Mouse (Mus musculus) forebrain, embryonic 13.5 days (tissue): ENCODE measurements at regions not wholly inside any gene's neighbourhood (a gene's known extent, or its start where the extent isn't known, plus 50 kb on each side); places are given as distances from the start of the nearest gene placed in this dataset.

Experiments
- ATAC-seq: fragments of 200-750 bp; cut with Nextera tagmentation; 2 replicates; pipeline ENCODE4 v1.8.0; 2017
- H3K27ac ChIP-seq: fragments of 300-500 bp; sonication (generic); 2 replicates; pipeline ENCODE4 v1.5.1; 2015; ENCODE audit warnings: inconsistent platforms, mild to moderate bottlenecking, moderate library complexity
- H3K27me3 ChIP-seq: fragments of 300-500 bp; sonication (generic); 2 replicates; pipeline ENCODE4 v1.6.1; 2015; ENCODE audit warnings: mild to moderate bottlenecking, inconsistent platforms
- H3K36me3 ChIP-seq: fragments of 300-500 bp; sonication (generic); 2 replicates; pipeline ENCODE4 v1.6.1; 2015; ENCODE audit warnings: mild to moderate bottlenecking, inconsistent platforms; ENCODE audit not compliant: poor library complexity, severe bottlenecking
- H3K4me1 ChIP-seq: fragments of 300-500 bp; sonication (generic); 2 replicates; pipeline ENCODE4 v1.6.1; 2015; ENCODE audit warnings: inconsistent platforms
- H3K4me2 ChIP-seq: fragments of 300-500 bp; sonication (generic); 2 replicates; pipeline ENCODE4 v1.6.1; 2015; ENCODE audit warnings: inconsistent platforms, mild to moderate bottlenecking, moderate library complexity
- H3K4me3 ChIP-seq: fragments of 300-500 bp; sonication (generic); 2 replicates; pipeline ENCODE4 v1.5.1; 2015; ENCODE audit warnings: mild to moderate bottlenecking, inconsistent platforms
- H3K9ac ChIP-seq: fragments of 300-500 bp; sonication (generic); 2 replicates; pipeline ENCODE4 v1.6.1; 2015; ENCODE audit warnings: mild to moderate bottlenecking, inconsistent platforms
- H3K9me3 ChIP-seq: fragments of 300-500 bp; sonication (generic); replicated peaks from 2 replicates; pipeline ENCODE4 v1.6.1; 2016; ENCODE audit warnings: inconsistent platforms
- WGBS: fragments of 180-500 bp; shearing (Covaris S2); methylation state at CpG from one replicate; pipeline ENCODE4 v1.1.7; 2015; 5-methylcytosine and 5-hydroxymethylcytosine counted together

DNA sequence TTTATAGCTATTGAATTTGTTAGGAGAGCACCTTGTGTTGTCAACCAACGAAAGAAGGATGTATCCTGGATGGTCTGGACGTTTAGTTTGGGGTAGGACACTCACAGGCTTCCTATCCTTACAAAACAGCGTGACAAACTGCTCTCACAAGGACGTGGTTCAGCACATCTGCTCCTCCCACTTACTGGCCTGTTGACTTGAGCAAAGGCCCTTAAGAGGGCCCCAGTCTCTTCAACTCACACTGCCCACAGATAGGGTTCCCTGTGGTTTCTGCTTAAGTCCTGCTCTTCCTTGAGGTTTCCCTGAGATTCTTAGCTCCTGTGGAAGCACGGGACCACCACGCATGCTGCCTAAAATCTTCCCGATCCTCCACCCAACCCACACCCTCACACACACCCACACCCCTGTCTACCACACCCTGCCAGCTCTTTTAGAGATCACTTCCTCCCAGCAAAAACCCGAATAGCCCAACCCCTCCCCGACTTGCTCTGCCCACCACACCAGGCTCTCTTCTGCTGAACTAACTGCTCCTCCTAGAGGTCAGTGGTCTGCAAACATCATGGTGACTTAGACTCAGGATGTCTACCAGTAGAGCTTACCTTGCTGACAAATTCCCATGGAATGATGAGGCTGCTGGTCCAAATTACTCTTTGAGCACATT, 95.7 kb upstream of the Hnrnpa3 start:
- Histone ChIP-seq H3K36me3 (no peaks in the 10 kb centered on the region), H3K4me2 (no peak overlapping the region), H3K4me1 (no peaks in the 10 kb centered on the region), H3K9me3 (no peaks in the 10 kb centered on the region), H3K4me3 (no peak overlapping the region), H3K27me3 (no peaks in the 10 kb centered on the region), H3K9ac (no peak overlapping the region), H3K27ac (no peak overlapping the region)
- ATAC-seq: no peak
- WGBS: 77% methylated on average over 9 of the region's 9 CpGs

- H3K4me3 ChIP-seq: no peak overlapping the region
- 30% methylated on average over 5 of the region's 5 CpGs for WGBS
- no peak for ATAC-seq
- H3K27ac ChIP-seq: no peak overlapping the region
- no peaks in the 10 kb centered on the region for H3K36me3 ChIP-seq
- no peak overlapping the region for H3K9ac ChIP-seq
- no peaks in the 10 kb centered on the region for H3K4me1 ChIP-seq
- no peak overlapping the region for H3K4me2 ChIP-seq
- no peaks in the 10 kb centered on the region for H3K9me3 ChIP-seq
- no peaks in the 10 kb centered on the region for H3K27me3 ChIP-seq
Observed at GRCm38 (mm10) chr2:75564809-75565208, 94.3 kb upstream of the Hnrnpa3 start.

- H3K27ac ChIP-seq: no peak overlapping the region
- no peaks in the 10 kb centered on the region for H3K4me1 ChIP-seq
- H3K4me2 ChIP-seq: no peak overlapping the region
- WGBS: 89% methylated on average over 4 of the region's 4 CpGs
- H3K27me3 ChIP-seq: no peaks in the 10 kb centered on the region
- H3K9ac ChIP-seq: no peak overlapping the region
- no peaks in the 10 kb centered on the region for H3K9me3 ChIP-seq
- no peaks in the 10 kb centered on the region for H3K36me3 ChIP-seq
- no peak overlapping the region for H3K4me3 ChIP-seq
- ATAC-seq: no peak
Observed at GRCm38 (mm10) chr2:75567131-75567530, 91.9 kb upstream of the Hnrnpa3 start.

DNA sequence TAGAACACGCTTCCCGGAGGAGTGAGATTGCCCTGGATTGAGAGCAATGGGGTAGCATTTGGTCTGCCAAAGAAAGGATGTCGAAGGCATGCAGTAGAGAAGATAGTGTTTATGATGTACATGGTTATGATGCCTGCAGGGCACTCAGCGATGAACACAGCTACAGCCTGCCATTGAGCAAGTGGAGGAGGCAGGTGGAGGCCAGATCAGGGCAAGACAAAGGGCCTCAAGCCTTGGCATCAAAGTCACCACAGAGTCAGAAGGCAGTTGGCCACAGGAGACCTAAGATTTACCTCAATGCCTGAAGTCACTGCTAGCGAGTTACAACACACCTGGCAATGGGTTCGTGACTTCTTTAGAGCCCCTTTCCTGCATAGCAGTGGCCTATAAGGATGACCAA, 89.3 kb upstream of the Hnrnpa3 start:
- WGBS: 88% methylated on average over 6 of the region's 6 CpGs
- H3K4me1 ChIP-seq: no peaks in the 10 kb centered on the region
- H3K9ac ChIP-seq: no peak overlapping the region
- no peaks in the 10 kb centered on the region for H3K36me3 ChIP-seq
- no peak for ATAC-seq
- no peak overlapping the region for H3K4me2 ChIP-seq
- H3K27me3 ChIP-seq: no peaks in the 10 kb centered on the region
- H3K4me3 ChIP-seq: no peak overlapping the region
- no peak overlapping the region for H3K27ac ChIP-seq
- no peaks in the 10 kb centered on the region for H3K9me3 ChIP-seq

- Histone ChIP-seq H3K36me3 (no peaks in the 10 kb centered on the region), H3K27me3 (no peaks in the 10 kb centered on the region), H3K4me2 (no peak overlapping the region), H3K4me1 (no peaks in the 10 kb centered on the region), H3K4me3 (no peak overlapping the region), H3K27ac (no peak overlapping the region), H3K9ac (no peak overlapping the region), H3K9me3 (no peaks in the 10 kb centered on the region)
- 85% methylated on average over 2 of the region's 2 CpGs for WGBS
- no peak for ATAC-seq
Observed at GRCm38 (mm10) chr2:75570246-75570645, 88.8 kb upstream of the Hnrnpa3 start.

- WGBS: 2% methylated on average over 16 of the region's 16 CpGs
- Histone ChIP-seq H3K4me1 (peaks cover 20% of the 10 kb centered on the region), H3K4me3 (peak overlapping the region; percentile 31), H3K27me3 (peaks cover 12% of the 10 kb centered on the region; the same call in 1 of the 2 replicates), H3K36me3 (no peaks in the 10 kb centered on the region), H3K9me3 (no peaks in the 10 kb centered on the region), H3K9ac (peak overlapping the region; percentile 48; the same call in 1 of the 2 replicates), H3K4me2 (peak overlapping the region; percentile 61), H3K27ac (no peak overlapping the region)
- peak; percentile 58; the same call in 1 of the 2 replicates for ATAC-seq
Observed at GRCm38 (mm10) chr2:75584975-75585374, 74.1 kb upstream of the Hnrnpa3 start.

- H3K27me3 ChIP-seq: peaks cover 24% of the 10 kb centered on the region; the same call in 1 of the 2 replicates
- no peak overlapping the region for H3K4me2 ChIP-seq
- H3K9ac ChIP-seq: no peak overlapping the region
- H3K4me3 ChIP-seq: no peak overlapping the region
- peaks cover 22% of the 10 kb centered on the region for H3K4me1 ChIP-seq
- ATAC-seq: peak; percentile 23; the same call in 1 of the 2 replicates
- no peak overlapping the region for H3K27ac ChIP-seq
- H3K36me3 ChIP-seq: no peaks in the 10 kb centered on the region
- no peaks in the 10 kb centered on the region for H3K9me3 ChIP-seq
- under 1% methylated on average over 6 of the region's 6 CpGs for WGBS
Observed at GRCm38 (mm10) chr2:75588572-75588971, 70.5 kb upstream of the Hnrnpa3 start.

GRCm38 (mm10) chr2:75589452-75589851, 69.6 kb upstream of the Hnrnpa3 start:
- H3K9ac ChIP-seq: no peak overlapping the region; the same call in 1 of the 2 replicates
- 4% methylated on average over 19 of the region's 19 CpGs for WGBS
- no peak overlapping the region for H3K27ac ChIP-seq
- peaks cover 22% of the 10 kb centered on the region for H3K4me1 ChIP-seq
- H3K36me3 ChIP-seq: no peaks in the 10 kb centered on the region
- H3K27me3 ChIP-seq: peaks cover 26% of the 10 kb centered on the region; the same call in 1 of the 2 replicates
- peak; percentile 72 for ATAC-seq
- no peaks in the 10 kb centered on the region for H3K9me3 ChIP-seq
- peak overlapping the region; percentile 16; the same call in 1 of the 2 replicates for H3K4me3 ChIP-seq
- peak overlapping the region; percentile 52 for H3K4me2 ChIP-seq

GRCm38 (mm10) chr2:75590175-75590574, 68.9 kb upstream of the Hnrnpa3 start:
- peak overlapping the region; percentile 52 for H3K4me2 ChIP-seq
- H3K9me3 ChIP-seq: no peaks in the 10 kb centered on the region
- peaks cover 26% of the 10 kb centered on the region; the same call in 1 of the 2 replicates for H3K27me3 ChIP-seq
- H3K4me1 ChIP-seq: peaks cover 16% of the 10 kb centered on the region
- peak; percentile 75 for ATAC-seq
- no peaks in the 10 kb centered on the region for H3K36me3 ChIP-seq
- no peak overlapping the region for H3K27ac ChIP-seq
- H3K4me3 ChIP-seq: peak overlapping the region; percentile 16; the same call in 1 of the 2 replicates
- WGBS: 3% methylated on average over 10 of the region's 10 CpGs
- H3K9ac ChIP-seq: no peak overlapping the region

GRCm38 (mm10) chr2:75600511-75600910, 58.5 kb upstream of the Hnrnpa3 start:
- 87% methylated on average over 5 of the region's 5 CpGs for WGBS

DNA sequence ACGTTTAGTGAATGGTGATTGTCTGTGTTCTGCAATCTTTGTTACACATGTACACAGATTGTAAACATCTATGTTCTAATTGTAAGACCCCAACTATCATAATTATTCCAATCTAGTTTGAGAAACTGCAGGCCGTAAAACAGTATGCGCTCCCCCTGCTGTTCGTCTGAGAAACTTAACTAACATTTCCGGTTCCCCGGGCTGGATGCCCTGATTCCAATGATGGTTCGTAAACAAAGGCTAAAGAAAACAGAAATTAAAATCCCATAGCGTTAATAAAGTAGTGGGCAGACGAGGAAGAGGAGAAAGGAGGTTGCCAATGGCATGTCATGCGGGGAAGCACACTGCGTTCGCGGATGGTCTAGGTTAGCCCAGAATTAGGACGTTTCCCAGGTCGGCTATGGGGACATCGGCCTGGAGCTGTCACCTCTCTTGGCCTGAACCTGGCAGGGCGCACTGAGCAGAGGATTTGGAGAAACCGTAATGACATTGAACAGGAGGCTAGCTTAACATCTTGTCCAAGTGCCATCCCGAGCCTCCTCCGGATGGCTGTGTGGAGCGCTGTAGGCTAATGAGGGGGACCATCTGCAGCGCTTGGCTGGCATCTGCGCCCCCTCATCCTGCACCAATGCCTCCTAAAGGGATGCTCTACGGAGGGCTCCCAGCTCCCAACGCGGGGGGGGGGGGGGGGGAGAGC, 55.7 kb upstream of the Hnrnpa3 start:
- H3K9ac ChIP-seq: peak overlapping the region; percentile 41
- peak overlapping the region; percentile 30 for H3K4me3 ChIP-seq
- peak overlapping the region; percentile 57 for H3K4me2 ChIP-seq
- no peaks in the 10 kb centered on the region for H3K36me3 ChIP-seq
- H3K9me3 ChIP-seq: no peaks in the 10 kb centered on the region
- ATAC-seq: peak; percentile 95
- 15% methylated on average over 24 of the region's 26 CpGs for WGBS
- peaks cover 10% of the 10 kb centered on the region; the same call in 1 of the 2 replicates for H3K27me3 ChIP-seq
- peak overlapping the region; percentile 44 for H3K27ac ChIP-seq
- no peaks in the 10 kb centered on the region; the same call in 1 of the 2 replicates for H3K4me1 ChIP-seq

More at GRCm38 (mm10) chr2:75600511-75600910, 58.5 kb upstream of the Hnrnpa3 start:
- Histone ChIP-seq H3K4me2 (no peak overlapping the region), H3K4me1 (no peaks in the 10 kb centered on the region), H3K9me3 (no peaks in the 10 kb centered on the region), H3K9ac (no peak overlapping the region), H3K27ac (no peak overlapping the region), H3K27me3 (no peaks in the 10 kb centered on the region), H3K36me3 (no peaks in the 10 kb centered on the region), H3K4me3 (no peak overlapping the region)
- no peak for ATAC-seq

- H3K9ac ChIP-seq: no peak overlapping the region
- no peaks in the 10 kb centered on the region for H3K9me3 ChIP-seq
- no peak for ATAC-seq
- H3K36me3 ChIP-seq: no peaks in the 10 kb centered on the region
- peaks cover 18% of the 10 kb centered on the region for H3K4me1 ChIP-seq
- H3K4me3 ChIP-seq: no peak overlapping the region
- H3K27ac ChIP-seq: no peak overlapping the region
- 2% methylated on average over 7 of the region's 7 CpGs for WGBS
- H3K4me2 ChIP-seq: peak overlapping the region; percentile 19; the same call in 1 of the 2 replicates
- H3K27me3 ChIP-seq: peaks cover 20% of the 10 kb centered on the region
Observed at GRCm38 (mm10) chr2:75605634-75606033, 53.4 kb upstream of the Hnrnpa3 start.
